Mouse (Mus musculus) forebrain, postnatal 0 days (tissue): Measurements from ENCODE around the gene Tmem220. TPM values are rescaled to one million over a fixed set of nuclear protein-coding genes. Genes with fewer than 3 reads are reported as not detected.

Experiments used
- ATAC-seq: fragments of 200-750 bp; cut with Nextera tagmentation; 2 replicates; pipeline ENCODE4 v1.8.0; 2017; ENCODE audit warnings: mild to moderate bottlenecking, moderate library complexity
- DNase-seq: peaks from one replicate; pipeline ENCODE4 v3.0.0-alpha.2; 2015
- H3K27ac ChIP-seq: fragments of 300-500 bp; sonication (generic); 2 replicates; pipeline ENCODE4 v1.5.1; 2014; ENCODE audit warnings: low read depth, mild to moderate bottlenecking, antibody characterized with exemption, low read length, moderate library complexity, mixed read lengths
- H3K27me3 ChIP-seq: fragments of 300-500 bp; sonication (generic); 2 replicates; pipeline ENCODE4 v1.6.1; 2014; ENCODE audit warnings: mild to moderate bottlenecking, low read length, mixed read lengths; ENCODE audit not compliant: insufficient read depth
- H3K36me3 ChIP-seq: fragments of 300-500 bp; sonication (generic); 2 replicates; pipeline ENCODE4 v1.6.1; 2014; ENCODE audit warnings: mild to moderate bottlenecking, moderate library complexity; ENCODE audit not compliant: insufficient read depth
- H3K4me1 ChIP-seq: fragments of 300-500 bp; sonication (generic); 2 replicates; pipeline ENCODE4 v1.6.1; 2014; ENCODE audit warnings: antibody characterized with exemption; ENCODE audit not compliant: insufficient read depth
- H3K4me2 ChIP-seq: fragments of 300-500 bp; sonication (generic); 2 replicates; pipeline ENCODE4 v1.6.1; 2014; ENCODE audit warnings: low read depth, mild to moderate bottlenecking, moderate library complexity
- H3K4me3 ChIP-seq: fragments of 300-500 bp; sonication (generic); 2 replicates; pipeline ENCODE4 v1.5.1; 2014; ENCODE audit warnings: low read depth, low read length, mixed read lengths
- H3K9ac ChIP-seq: fragments of 300-500 bp; sonication (generic); 2 replicates; pipeline ENCODE4 v1.6.1; 2014; ENCODE audit warnings: mild to moderate bottlenecking
- H3K9me3 ChIP-seq: fragments of 300-500 bp; sonication (generic); 2 replicates; pipeline ENCODE4 v1.6.1; 2016; ENCODE audit warnings: low read length
- CTCF ChIP-seq: sonication (generic); IDR thresholded peaks from 2 replicates; pipeline ENCODE4 v1.5.1; 2016; ENCODE audit warnings: antibody characterized with exemption, control low read depth, low read depth
- WGBS: fragments of 180-500 bp; shearing (Covaris S2); extraction: QIAGEN DNeasy Blood & Tissue Kit; methylation state at CpG from one replicate; pipeline ENCODE4 v1.1.7; 2014; 5-methylcytosine and 5-hydroxymethylcytosine counted together
- polyA plus RNA-seq: library from polyadenylated mRNA; unstranded; fragments of >200 nt; fragmentation: Nextera tagmentation; extraction: Ambion mirVana; gene quantifications from 2 replicates; pipeline ENCODE4 v1.2.1, GENCODE M21; 2015
- total RNA-seq: library from RNA; depleted of rRNA; stranded (reverse); fragments of >200 nt; gene quantifications from 2 replicates; pipeline ENCODE4 v1.2.3, GENCODE M21; 2014

The Tmem220 gene
- total and polyA plus RNA-seq, 2 experiments from 2014 or later, result 0.77 TPM; not detected in 1

DNA sequence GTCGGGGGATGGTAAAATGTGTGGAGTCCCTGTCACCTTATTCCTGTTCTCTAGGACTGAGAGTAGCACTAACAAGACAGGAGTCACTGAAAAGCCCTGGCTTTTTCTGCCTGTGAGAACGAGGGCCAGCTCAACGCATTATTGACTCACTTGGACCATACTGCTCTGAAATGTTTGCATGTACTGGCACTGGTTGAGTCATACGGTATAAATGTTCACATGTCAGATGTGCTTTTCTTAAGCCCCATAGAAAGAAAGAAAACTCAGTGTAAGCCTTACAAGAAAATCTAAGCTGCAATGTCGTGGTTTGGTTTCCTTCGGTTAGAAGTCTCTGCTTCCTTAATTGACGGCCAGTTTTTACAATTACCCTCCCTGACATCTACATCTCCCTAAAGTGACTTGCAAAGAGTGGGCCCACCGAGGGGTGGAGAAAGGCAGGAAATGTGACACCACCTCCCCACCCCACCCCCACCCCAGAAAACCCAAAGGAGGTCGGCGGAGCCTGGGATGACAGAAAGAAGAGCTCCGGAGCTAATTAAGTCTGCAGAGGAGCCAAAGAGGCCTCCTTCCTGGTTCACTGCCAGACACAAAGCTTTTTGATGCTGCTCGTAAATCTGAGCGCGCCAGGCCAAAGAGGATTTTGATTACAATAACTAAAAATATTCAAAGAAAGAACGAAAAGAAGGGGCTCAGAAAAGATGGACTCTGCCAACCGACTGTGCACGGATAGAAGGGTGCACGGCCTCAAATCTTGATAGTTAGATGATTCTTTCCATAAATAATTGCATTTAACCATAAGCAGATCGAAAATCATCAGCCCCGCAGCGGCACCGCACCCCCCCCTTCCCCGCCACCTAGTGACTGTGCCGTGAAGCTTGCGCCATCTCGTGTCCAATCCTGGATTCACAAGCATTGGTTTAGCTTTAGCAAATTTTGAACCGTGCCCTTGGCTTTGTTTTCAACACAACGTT lies 40.5 kb upstream of the Tmem220 start:
- H3K27ac ChIP-seq, result peak overlapping the region; percentile 76
- no peaks in the 10 kb centered on the region for H3K27me3 ChIP-seq
- H3K36me3 ChIP-seq, result no peaks in the 10 kb centered on the region
- ATAC-seq (peak; percentile 88), DNase-seq (peak; percentile 92)
- H3K4me2 ChIP-seq, result peak overlapping the region; percentile 60
- H3K4me3 ChIP-seq, result peak overlapping the region; percentile 37
- no peaks in the 10 kb centered on the region for H3K9me3 ChIP-seq
- WGBS, result 4% methylated on average over 28 of the region's 28 CpGs
- TF ChIP-seq CTCF, result peak; percentile 97
- peak overlapping the region; percentile 52 for H3K9ac ChIP-seq
- 0 out of 2 replicates have a peak, but pooled peaks cover 9% of the 10 kb centered on the region for H3K4me1 ChIP-seq

DNA sequence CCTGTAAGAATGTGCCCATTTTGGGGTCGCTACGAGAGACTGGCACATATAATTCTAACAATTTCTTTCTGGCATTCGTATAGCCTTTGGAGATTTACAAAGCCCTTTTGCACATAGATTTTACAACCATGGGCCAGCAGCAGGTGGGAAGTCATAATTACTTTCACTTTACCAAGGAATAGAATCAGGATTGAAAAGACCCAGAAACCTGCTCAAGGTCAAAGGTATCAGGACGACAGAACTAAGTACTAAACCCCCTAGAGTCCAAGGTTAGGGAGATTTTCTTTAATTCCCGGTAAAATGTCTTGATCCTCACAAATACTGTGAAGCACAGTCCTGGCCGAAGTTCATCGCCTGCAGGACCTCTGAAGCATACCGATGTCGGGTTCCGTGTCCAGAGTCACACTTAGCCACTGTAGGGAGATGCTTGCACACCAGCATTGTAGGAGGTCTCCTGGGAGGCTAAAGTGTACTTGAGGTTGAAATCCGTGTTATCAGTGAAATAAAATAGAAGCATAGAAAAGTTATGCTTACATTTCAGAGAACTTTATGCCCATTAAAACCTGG lies 39.7 kb upstream of the Tmem220 start:
- Histone ChIP-seq H3K27ac (peak overlapping the region; percentile 76), H3K36me3 (no peaks in the 10 kb centered on the region), H3K27me3 (no peaks in the 10 kb centered on the region), H3K4me3 (peak overlapping the region; percentile 37), H3K4me2 (peak overlapping the region; percentile 60), H3K9me3 (no peaks in the 10 kb centered on the region), H3K9ac (peak overlapping the region; percentile 52), H3K4me1 (0 out of 2 replicates have a peak, but pooled peaks cover 9% of the 10 kb centered on the region)
- 23% methylated on average over 11 of the region's 11 CpGs for WGBS
- DNase-seq (no peak), ATAC-seq (no peak)
- TF ChIP-seq CTCF, result no peak

DNA sequence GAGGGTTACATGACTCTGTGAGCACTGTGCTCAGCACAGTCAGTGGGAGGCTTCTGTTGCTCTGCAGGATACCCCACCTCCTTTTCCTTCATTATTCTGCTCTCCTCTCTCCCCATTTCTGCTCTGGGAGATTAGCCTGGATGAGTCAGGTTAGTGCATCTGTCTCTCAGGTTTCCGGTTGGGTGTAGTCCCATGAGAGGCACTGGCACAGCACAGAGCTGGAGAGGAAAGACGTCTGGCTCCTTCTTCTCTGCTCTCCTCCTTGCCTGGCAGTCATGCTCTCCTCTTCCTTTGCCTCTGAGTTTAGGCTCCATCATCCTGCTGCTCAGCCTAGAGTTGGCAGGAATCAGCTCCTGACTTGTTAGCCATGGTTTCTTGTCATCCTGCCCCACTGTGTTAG lies 32.8 kb upstream of the Tmem220 start:
- H3K4me2 ChIP-seq, result no peak overlapping the region
- ATAC-seq, result no peak
- H3K9me3 ChIP-seq, result no peaks in the 10 kb centered on the region
- H3K27ac ChIP-seq, result no peak overlapping the region
- no peak overlapping the region for H3K9ac ChIP-seq
- H3K36me3 ChIP-seq, result no peaks in the 10 kb centered on the region
- 71% methylated on average over 2 of the region's 2 CpGs for WGBS
- no peak for DNase-seq
- no peak for TF ChIP-seq CTCF
- no peak overlapping the region for H3K4me3 ChIP-seq
- no peaks in the 10 kb centered on the region for H3K27me3 ChIP-seq
- no peaks in the 10 kb centered on the region for H3K4me1 ChIP-seq

DNA sequence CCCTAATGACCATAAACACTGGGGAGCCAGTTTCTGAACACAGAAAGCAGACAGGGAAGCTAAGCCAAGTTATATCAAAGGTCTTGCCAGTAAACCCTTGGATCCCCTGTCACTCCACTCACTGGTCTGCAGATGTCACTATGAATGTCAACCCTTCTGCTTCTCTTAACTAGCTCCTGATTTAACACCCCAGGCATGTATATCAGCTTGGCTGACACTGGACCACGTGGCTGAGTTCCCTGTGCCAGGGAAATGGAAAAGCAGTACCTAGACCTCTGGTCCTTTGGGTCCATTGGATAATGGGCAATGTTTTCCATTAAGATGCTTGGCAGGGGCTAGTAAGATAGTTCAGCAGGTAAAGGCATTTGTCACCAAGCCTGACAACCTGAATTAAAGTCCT lies 31.3 kb upstream of the Tmem220 start:
- Histone ChIP-seq H3K36me3 (no peaks in the 10 kb centered on the region), H3K27ac (no peak overlapping the region), H3K27me3 (no peaks in the 10 kb centered on the region), H3K4me2 (no peak overlapping the region), H3K4me3 (no peak overlapping the region), H3K4me1 (no peaks in the 10 kb centered on the region; the same call in 1 of the 2 replicates), H3K9ac (no peak overlapping the region), H3K9me3 (no peaks in the 10 kb centered on the region)
- 20% methylated on average over 1 of the region's 1 CpGs for WGBS
- DNase-seq (no peak), ATAC-seq (peak; percentile 42; the same call in 1 of the 2 replicates)
- TF ChIP-seq CTCF, result no peak

DNA sequence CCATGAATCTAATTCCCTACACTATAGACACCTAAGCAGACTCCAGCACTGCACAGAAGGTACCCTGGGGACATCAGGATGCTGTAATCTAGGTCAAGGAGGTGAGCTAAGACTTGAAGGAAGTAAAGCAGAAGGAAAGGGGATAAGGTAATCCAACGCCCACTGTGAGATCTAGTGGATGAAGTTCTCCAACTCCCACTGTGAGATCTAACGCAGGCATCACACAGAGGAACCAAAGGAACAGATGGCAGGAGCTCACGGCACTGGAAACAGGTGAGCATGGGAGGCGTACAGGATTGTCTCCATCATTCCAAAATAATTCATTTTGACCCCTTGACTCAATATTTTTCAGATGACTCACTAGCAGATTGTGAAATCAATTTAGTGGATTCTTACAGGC lies 28.5 kb upstream of the Tmem220 start:
- WGBS, result 76% methylated on average over 4 of the region's 4 CpGs
- no peak for TF ChIP-seq CTCF
- Histone ChIP-seq H3K36me3 (no peaks in the 10 kb centered on the region), H3K9ac (no peak overlapping the region), H3K9me3 (no peaks in the 10 kb centered on the region), H3K27me3 (no peaks in the 10 kb centered on the region), H3K4me3 (no peak overlapping the region), H3K4me2 (no peak overlapping the region), H3K27ac (no peak overlapping the region), H3K4me1 (peaks cover 11% of the 10 kb centered on the region)
- DNase-seq (no peak), ATAC-seq (no peak)

DNA sequence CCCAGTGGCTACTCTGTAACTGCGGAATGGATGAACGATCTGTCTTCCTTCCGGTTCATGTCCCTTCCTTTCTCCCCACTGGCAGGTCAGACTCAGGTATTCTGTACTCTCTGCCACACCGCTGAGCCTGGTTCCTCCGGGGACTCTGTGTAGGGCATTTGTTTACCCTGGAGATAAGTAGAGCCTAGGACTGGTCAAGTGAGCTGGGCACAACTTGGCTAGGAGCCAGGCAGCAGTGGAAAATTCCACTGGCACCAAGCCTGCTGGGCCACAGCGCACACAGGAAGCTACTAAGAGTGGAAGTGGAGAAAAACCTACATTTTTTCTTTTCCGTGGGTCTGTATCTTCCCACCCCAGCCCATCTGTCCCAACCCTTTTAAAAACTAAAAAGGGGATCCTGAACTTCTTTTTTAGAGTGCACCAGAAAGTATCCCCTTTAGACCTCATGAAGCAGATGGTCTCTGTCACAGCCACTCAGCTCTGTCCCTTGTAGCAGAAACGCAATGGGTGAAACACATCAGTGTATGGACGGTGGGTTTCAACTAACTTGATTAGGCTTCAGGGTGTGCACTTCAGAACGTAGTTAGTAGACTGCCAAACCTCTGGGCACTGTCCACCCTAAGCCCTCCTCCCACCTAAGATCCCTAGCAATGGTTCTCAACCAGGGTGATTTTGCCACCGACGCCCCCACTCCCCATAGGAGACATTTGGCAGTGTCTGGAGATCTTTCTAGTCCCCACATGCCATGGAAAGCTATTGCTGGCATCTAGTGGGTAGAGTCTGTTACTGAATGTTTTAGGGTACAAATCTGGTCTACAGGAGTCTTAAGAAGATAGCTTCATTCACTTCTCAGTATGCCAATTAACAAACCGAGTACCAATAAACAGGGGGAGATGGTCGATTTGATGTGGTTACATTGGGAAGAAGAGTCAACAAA lies 26.2 kb upstream of the Tmem220 start:
- peak; percentile 37 for DNase-seq
- Histone ChIP-seq H3K4me3 (no peak overlapping the region), H3K9ac (no peak overlapping the region), H3K36me3 (no peaks in the 10 kb centered on the region), H3K27ac (no peak overlapping the region), H3K4me1 (peaks cover 11% of the 10 kb centered on the region), H3K4me2 (no peak overlapping the region), H3K9me3 (no peaks in the 10 kb centered on the region), H3K27me3 (no peaks in the 10 kb centered on the region)
- WGBS, result 68% methylated on average over 14 of the region's 14 CpGs
- no peak; the same call in 1 of the 2 replicates for TF ChIP-seq CTCF
- ATAC-seq, result no peak
